Mouse (Mus musculus): ENCODE measurements around the gene Nfix. TPM values are rescaled to one million over a fixed set of nuclear protein-coding genes. Genes with fewer than 3 reads are reported as not detected.
A peak's percentile ranks its signal among the peaks of the same experiment; 100 is the strongest.

Gene Nfix
- total and polyA plus RNA-seq, 3 experiments = 68.7 to 297 (median 274) TPM

DNA sequence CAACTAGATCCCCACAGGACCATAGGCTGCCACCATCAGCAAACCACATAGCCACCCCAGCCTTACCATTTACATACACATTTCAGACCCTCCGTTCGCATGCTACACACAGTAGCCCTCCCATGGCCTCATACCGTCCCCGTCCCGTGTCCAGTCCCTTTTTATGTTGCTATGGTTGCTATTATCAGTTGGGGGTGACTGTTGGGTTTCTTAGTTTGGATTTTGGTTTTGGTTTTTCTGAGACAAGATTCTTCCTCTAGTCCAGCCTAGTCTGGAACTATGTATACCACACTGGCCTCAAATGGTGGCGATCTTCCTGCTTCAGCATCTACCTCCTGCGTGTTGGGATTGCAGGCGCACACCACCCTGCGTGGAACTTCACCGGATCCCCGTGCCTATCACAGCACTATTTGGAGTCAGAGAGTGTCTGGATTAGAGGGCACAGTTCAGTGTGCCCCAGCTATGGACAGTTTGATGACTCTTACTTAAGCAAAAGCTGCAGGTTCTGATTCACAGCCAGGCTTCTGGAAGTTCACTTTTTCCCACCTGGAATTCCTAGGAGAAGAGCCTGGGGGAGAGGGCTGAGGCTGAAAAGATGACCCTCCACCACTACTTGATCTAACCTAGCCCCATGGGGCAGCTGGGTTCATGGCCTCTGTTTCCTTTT, 13.2 kb downstream of the Nfix start:
- WGBS = 68% methylated on average over 11 of the region's 11 CpGs
- Histone ChIP-seq H3K4me1 (ENCODE audit: control insufficient read depth, insufficient read depth, low read length) (peaks cover 38% of the 10 kb centered on the region), H3K36me3 (ENCODE audit: control insufficient read depth, insufficient read depth, low read length) (peaks cover 4% of the 10 kb centered on the region; the same call in 1 of the 2 replicates), H3K9ac (ENCODE audit: low read depth, low read length) (no peak overlapping the region), H3K4me3 (no peak overlapping the region), H3K27ac (peak overlapping the region; percentile 41; the same call in 1 of the 2 replicates), H3K79me2 (replicated peaks; ENCODE audit: control insufficient read depth, insufficient read depth, low read length) (peaks cover 5% of the 10 kb centered on the region; the same call in 1 of the 2 replicates), H3K27me3 (ENCODE audit: control insufficient read depth, insufficient read depth, low read length) (no peaks in the 10 kb centered on the region)
- DNase-seq = no peak
- TF ChIP-seq EP300 (IDR thresholded peaks at IDR 0.05; ENCODE audit: insufficient read depth, low read depth, low read length) (no peak), POLR2A (IDR thresholded peaks at IDR 0.05; ENCODE audit: insufficient read depth, low read depth, low read length) (no peak), CTCF (IDR thresholded peaks at IDR 0.05) (no peak)
- intact Hi-C loops (cut with DNase I) = no loop called here

DNA sequence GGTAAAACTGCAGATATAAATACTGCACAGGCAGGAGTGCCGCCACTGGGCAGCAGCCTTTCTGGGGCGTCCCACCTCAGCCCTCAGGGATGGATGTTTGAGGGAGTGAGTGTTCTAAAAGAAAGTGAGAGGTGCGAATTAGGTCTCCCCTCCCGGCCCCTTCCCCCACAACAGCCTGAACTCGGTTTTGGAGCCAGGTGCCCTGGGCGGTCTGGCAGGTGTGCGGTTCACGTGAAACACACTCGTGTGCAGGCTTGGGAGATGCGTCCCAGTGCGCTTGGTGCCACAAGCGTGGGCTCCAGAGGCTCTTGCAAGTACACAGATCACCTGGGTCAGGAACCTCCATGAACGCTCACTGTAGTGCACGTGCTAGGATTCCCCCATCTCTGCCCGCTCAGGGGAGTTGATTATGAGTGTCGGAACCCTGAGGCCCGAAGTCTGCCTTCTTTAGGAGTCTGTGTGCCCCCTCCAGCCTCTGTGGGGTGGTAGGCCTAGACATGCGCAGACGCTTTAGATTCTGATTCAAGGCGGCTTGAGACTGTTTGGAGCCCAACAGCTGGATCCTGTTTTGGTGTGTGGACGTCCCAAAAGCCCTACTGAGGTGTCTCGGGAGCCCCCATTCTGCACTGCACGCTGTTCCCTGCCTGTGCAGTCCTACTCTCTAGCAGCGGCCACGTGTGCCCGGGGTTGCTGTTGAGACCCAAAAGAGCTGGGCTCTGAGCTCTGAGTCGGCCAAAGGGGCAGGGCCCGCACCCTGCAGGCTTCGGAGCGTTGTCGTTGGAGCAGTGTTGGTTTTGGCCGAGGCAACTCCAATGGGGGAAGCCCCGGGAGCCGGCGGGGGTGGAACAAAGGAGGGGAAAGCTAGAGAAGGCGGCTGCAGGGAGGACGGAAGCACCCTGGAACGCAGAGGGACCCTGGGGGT, 14.1 kb downstream of the Nfix start:
- intact Hi-C loops (cut with DNase I) = no loop called here
- Histone ChIP-seq H3K4me1 (ENCODE audit: control insufficient read depth, insufficient read depth, low read length) (peaks cover 41% of the 10 kb centered on the region), H3K4me3 (no peak overlapping the region), H3K79me2 (replicated peaks; ENCODE audit: control insufficient read depth, insufficient read depth, low read length) (peaks cover 9% of the 10 kb centered on the region; the same call in 1 of the 2 replicates), H3K36me3 (ENCODE audit: control insufficient read depth, insufficient read depth, low read length) (peaks cover 7% of the 10 kb centered on the region; the same call in 1 of the 2 replicates), H3K27ac (peak overlapping the region; percentile 28; the same call in 1 of the 2 replicates), H3K9ac (ENCODE audit: low read depth, low read length) (no peak overlapping the region), H3K27me3 (ENCODE audit: control insufficient read depth, insufficient read depth, low read length) (no peaks in the 10 kb centered on the region)
- 41% methylated on average over 38 of the region's 38 CpGs for WGBS
- 0 out of 2 replicates have a peak, but pooled peaks have one; percentile 26 for TF ChIP-seq POLR2A (IDR thresholded peaks at IDR 0.05; ENCODE audit: insufficient read depth, low read depth, low read length)
- TF ChIP-seq CTCF (IDR thresholded peaks at IDR 0.05) = no peak
- no peak for TF ChIP-seq EP300 (IDR thresholded peaks at IDR 0.05; ENCODE audit: insufficient read depth, low read depth, low read length)
- peak; percentile 80 to 86 for DNase-seq

DNA sequence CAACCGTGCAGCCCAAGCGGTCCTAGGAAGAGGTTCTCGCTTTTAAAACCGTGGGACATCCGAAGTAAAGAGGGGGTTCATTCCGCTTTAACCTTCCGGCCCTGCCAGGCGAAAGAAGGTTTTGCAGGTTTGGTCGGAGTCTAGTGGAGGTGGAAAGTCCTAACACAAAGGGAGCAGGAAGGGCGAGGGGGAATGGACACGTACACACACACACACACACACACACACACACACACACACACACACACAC, 14.7 kb downstream of the Nfix start:
- peaks cover 7% of the 10 kb centered on the region; the same call in 1 of the 2 replicates for H3K79me2 ChIP-seq (replicated peaks; ENCODE audit: control insufficient read depth, insufficient read depth, low read length)
- H3K4me3 ChIP-seq = no peak overlapping the region
- DNase-seq = no peak
- peaks cover 38% of the 10 kb centered on the region for H3K4me1 ChIP-seq (ENCODE audit: control insufficient read depth, insufficient read depth, low read length)
- intact Hi-C loops (cut with DNase I) = no loop called here
- WGBS = 53% methylated on average over 11 of the region's 11 CpGs
- H3K27me3 ChIP-seq (ENCODE audit: control insufficient read depth, insufficient read depth, low read length) = no peaks in the 10 kb centered on the region
- no peak overlapping the region for H3K9ac ChIP-seq (ENCODE audit: low read depth, low read length)
- no peak for TF ChIP-seq POLR2A (IDR thresholded peaks at IDR 0.05; ENCODE audit: insufficient read depth, low read depth, low read length)
- peaks cover 7% of the 10 kb centered on the region; the same call in 1 of the 2 replicates for H3K36me3 ChIP-seq (ENCODE audit: control insufficient read depth, insufficient read depth, low read length)
- H3K27ac ChIP-seq = no peak overlapping the region

DNA sequence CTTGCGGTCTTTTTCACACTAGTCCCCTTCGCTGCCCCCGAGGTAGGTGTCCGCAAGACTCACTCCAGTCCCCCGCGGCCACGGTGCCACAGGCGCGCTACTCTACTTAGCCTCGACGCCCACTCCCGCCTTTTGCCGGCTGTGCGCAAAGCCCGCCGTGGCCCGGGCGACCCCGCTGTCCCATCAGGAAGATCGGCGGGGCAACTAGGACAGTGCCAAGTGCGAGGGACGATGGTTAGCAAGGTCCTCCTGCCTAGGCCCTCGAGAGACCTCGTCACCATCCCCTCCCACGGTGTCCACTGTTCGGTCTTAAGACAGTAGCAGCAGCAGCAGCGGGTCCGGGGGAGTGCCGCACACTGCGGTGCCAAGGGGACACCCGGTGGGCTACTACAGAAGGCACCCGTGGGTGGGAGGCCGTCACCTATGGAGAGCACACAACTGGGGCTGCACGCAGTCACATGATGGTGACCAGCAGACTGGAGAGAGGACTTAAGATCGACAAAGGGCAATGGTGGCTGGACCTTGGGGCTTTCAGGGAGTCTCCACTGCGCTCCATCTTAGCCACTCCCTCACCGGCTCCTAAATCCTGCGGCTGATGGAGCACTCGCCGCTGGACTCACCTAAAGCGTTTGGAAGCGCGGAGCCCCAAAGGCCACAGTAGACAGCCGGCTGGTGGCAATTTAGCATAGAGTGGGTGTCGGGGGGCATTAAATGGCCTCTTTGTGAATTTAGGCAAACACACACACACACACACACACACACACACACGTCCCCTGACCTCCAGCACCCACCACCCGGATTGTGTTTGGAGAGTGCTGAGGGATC, 15.3 kb downstream of the Nfix start:
- Histone ChIP-seq H3K4me1 (ENCODE audit: control insufficient read depth, insufficient read depth, low read length) (peaks cover 35% of the 10 kb centered on the region), H3K36me3 (ENCODE audit: control insufficient read depth, insufficient read depth, low read length) (peaks cover 7% of the 10 kb centered on the region; the same call in 1 of the 2 replicates), H3K4me3 (peak overlapping the region; percentile 43), H3K27ac (peak overlapping the region; percentile 55; the same call in 1 of the 2 replicates), H3K79me2 (replicated peaks; ENCODE audit: control insufficient read depth, insufficient read depth, low read length) (peaks cover 7% of the 10 kb centered on the region; the same call in 1 of the 2 replicates), H3K9ac (ENCODE audit: low read depth, low read length) (peak overlapping the region; percentile 35), H3K27me3 (ENCODE audit: control insufficient read depth, insufficient read depth, low read length) (no peaks in the 10 kb centered on the region)
- DNase-seq = peak in 1 of 2 experiments; percentile 55
- WGBS = 23% methylated on average over 48 of the region's 48 CpGs
- TF ChIP-seq POLR2A (IDR thresholded peaks at IDR 0.05; ENCODE audit: insufficient read depth, low read depth, low read length) = no peak
- TF ChIP-seq EP300 (IDR thresholded peaks at IDR 0.05; ENCODE audit: insufficient read depth, low read depth, low read length) = no peak
- no peak for TF ChIP-seq CTCF (IDR thresholded peaks at IDR 0.05)
- intact Hi-C loops (cut with DNase I) = no loop called here

DNA sequence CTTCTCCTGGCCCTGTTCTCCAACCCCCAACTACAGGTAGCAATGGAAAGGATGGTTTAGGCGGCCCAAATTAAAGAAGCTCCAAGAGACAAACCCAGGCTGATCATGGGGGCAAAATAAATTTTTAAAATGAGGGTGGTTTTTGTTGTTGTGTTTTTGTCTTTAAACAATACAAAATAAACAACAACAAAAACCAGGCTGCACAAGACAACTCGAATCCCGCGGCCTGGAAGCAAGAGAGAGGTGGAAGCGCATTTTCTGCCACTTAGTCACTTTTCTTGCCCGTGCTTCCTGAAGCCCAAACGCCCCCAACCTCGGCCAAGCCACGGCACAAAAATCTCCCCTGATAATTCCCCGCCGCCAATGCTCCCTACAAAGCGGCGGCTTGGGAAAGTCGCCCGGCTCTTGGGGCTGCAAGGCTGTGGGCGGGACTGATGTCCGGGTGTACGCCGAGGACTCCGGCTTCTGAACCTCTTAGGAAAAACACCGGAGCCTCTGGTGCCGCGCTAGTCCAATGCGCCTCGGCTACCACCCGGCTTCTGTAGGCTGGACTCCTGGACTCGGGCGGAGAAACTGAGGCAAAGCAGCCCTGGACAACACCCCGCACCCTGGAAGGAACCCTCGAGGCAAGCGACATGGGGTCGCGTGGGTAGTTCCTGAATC, 16.1 kb downstream of the Nfix start:
- peak; percentile 72 to 78 for DNase-seq
- Histone ChIP-seq H3K9ac (ENCODE audit: low read depth, low read length) (peak overlapping the region; percentile 35), H3K36me3 (ENCODE audit: control insufficient read depth, insufficient read depth, low read length) (peaks cover 7% of the 10 kb centered on the region; the same call in 1 of the 2 replicates), H3K4me1 (ENCODE audit: control insufficient read depth, insufficient read depth, low read length) (peaks cover 30% of the 10 kb centered on the region), H3K27ac (peak overlapping the region; percentile 55), H3K27me3 (ENCODE audit: control insufficient read depth, insufficient read depth, low read length) (no peaks in the 10 kb centered on the region), H3K79me2 (replicated peaks; ENCODE audit: control insufficient read depth, insufficient read depth, low read length) (peaks cover 7% of the 10 kb centered on the region; the same call in 1 of the 2 replicates), H3K4me3 (peak overlapping the region; percentile 43)
- intact Hi-C loops (cut with DNase I) = no loop called here
- TF ChIP-seq POLR2A (IDR thresholded peaks at IDR 0.05; ENCODE audit: insufficient read depth, low read depth, low read length) = no peak
- 13% methylated on average over 33 of the region's 33 CpGs for WGBS

Measured in heart, adult 2 months (tissue).